Mouse (Mus musculus) limb, embryonic 15.5 days (tissue): ENCODE data around the gene Ccdc13. TPM values are rescaled to one million over a fixed set of nuclear protein-coding genes. Genes with fewer than 3 reads are reported as not detected.

Source experiments
- ATAC-seq: fragments of 200-750 bp; cut with Nextera tagmentation; 2 replicates; pipeline ENCODE4 v1.8.0; 2017; ENCODE audit warnings: low read depth, moderate TSS enrichment; ENCODE audit not compliant: insufficient number of reproducible peaks, low FRiP score, low TSS enrichment
- H3K27ac ChIP-seq: fragments of 300-500 bp; sonication (generic); 2 replicates; pipeline ENCODE4 v1.5.1; 2015; ENCODE audit warnings: moderate library complexity, mild to moderate bottlenecking, inconsistent platforms
- H3K27me3 ChIP-seq: fragments of 300-500 bp; sonication (generic); 2 replicates; pipeline ENCODE4 v1.6.1; 2015; ENCODE audit warnings: inconsistent platforms
- H3K36me3 ChIP-seq: fragments of 300-500 bp; sonication (generic); 2 replicates; pipeline ENCODE4 v1.6.1; 2015; ENCODE audit warnings: inconsistent platforms
- H3K4me1 ChIP-seq: fragments of 300-500 bp; sonication (generic); 2 replicates; pipeline ENCODE4 v1.6.1; 2015; ENCODE audit warnings: inconsistent platforms
- H3K4me2 ChIP-seq: fragments of 300-500 bp; sonication (generic); 2 replicates; pipeline ENCODE4 v1.6.1; 2015; ENCODE audit warnings: mild to moderate bottlenecking, inconsistent platforms
- H3K4me3 ChIP-seq: fragments of 300-500 bp; sonication (generic); 2 replicates; pipeline ENCODE4 v1.5.1; 2015; ENCODE audit warnings: mild to moderate bottlenecking, inconsistent platforms
- H3K9ac ChIP-seq: fragments of 300-500 bp; sonication (generic); 2 replicates; pipeline ENCODE4 v1.6.1; 2015; ENCODE audit warnings: inconsistent platforms
- H3K9me3 ChIP-seq: fragments of 300-500 bp; sonication (generic); 2 replicates; pipeline ENCODE4 v1.6.1; 2016; ENCODE audit warnings: inconsistent platforms
- WGBS: fragments of 180-500 bp; shearing (Covaris S2); methylation state at CpG from one replicate; pipeline ENCODE4 v1.1.7; 2015; 5-methylcytosine and 5-hydroxymethylcytosine counted together
- polyA plus RNA-seq: library from polyadenylated mRNA; unstranded; fragments of >200 nt; fragmentation: Nextera tagmentation; extraction: Ambion mirVana; gene quantifications from 2 replicates; pipeline ENCODE4 v1.2.1, GENCODE M21; 2015

Ccdc13 gene
- polyA plus RNA-seq, 1 experiment from 2014 or later, result 0.46 TPM

- Histone ChIP-seq H3K4me3 (no peak overlapping the region), H3K9ac (no peak overlapping the region), H3K9me3 (no peaks in the 10 kb centered on the region), H3K27ac (no peak overlapping the region), H3K4me1 (peaks cover 13% of the 10 kb centered on the region), H3K27me3 (no peaks in the 10 kb centered on the region), H3K36me3 (peaks cover 15% of the 10 kb centered on the region), H3K4me2 (no peak overlapping the region)
- no peak for ATAC-seq
- 91% methylated on average over 2 of the region's 2 CpGs for WGBS
Observed at GRCm38 (mm10) chr9:121842914-121843313, 3.7 kb upstream of the Ccdc13 start.

- WGBS, result 38% methylated on average over 7 of the region's 7 CpGs
- Histone ChIP-seq H3K36me3 (no peaks in the 10 kb centered on the region), H3K9me3 (no peaks in the 10 kb centered on the region), H3K27me3 (no peaks in the 10 kb centered on the region), H3K9ac (peak overlapping the region; percentile 39), H3K27ac (no peak overlapping the region), H3K4me2 (peak overlapping the region; percentile 82), H3K4me1 (peaks cover 11% of the 10 kb centered on the region), H3K4me3 (peak overlapping the region; percentile 53)
- no peak for ATAC-seq
Observed at GRCm38 (mm10) chr9:121839622-121839965, 333 bp upstream of the Ccdc13 start.

GRCm38 (mm10) chr9:121838008-121838407, 1.3 kb downstream of the Ccdc13 start:
- ATAC-seq, result 0 out of 2 replicates have a peak, but pooled peaks have one; percentile 11
- H3K9ac ChIP-seq, result no peak overlapping the region
- H3K4me2 ChIP-seq, result no peak overlapping the region
- H3K27me3 ChIP-seq, result no peaks in the 10 kb centered on the region
- no peaks in the 10 kb centered on the region for H3K36me3 ChIP-seq
- 90% methylated on average over 6 of the region's 6 CpGs for WGBS
- H3K9me3 ChIP-seq, result no peaks in the 10 kb centered on the region
- no peak overlapping the region for H3K27ac ChIP-seq
- H3K4me3 ChIP-seq, result no peak overlapping the region
- peaks cover 11% of the 10 kb centered on the region for H3K4me1 ChIP-seq

- ATAC-seq, result no peak
- 77% methylated on average over 11 of the region's 11 CpGs for WGBS
- Histone ChIP-seq H3K4me1 (peaks cover 7% of the 10 kb centered on the region), H3K9ac (no peak overlapping the region), H3K27me3 (no peaks in the 10 kb centered on the region), H3K9me3 (no peaks in the 10 kb centered on the region), H3K36me3 (no peaks in the 10 kb centered on the region), H3K27ac (no peak overlapping the region), H3K4me3 (no peak overlapping the region), H3K4me2 (no peak overlapping the region)
Observed at GRCm38 (mm10) chr9:121833825-121834224, 5.4 kb downstream of the Ccdc13 start.

- no peak overlapping the region for H3K4me2 ChIP-seq
- H3K9ac ChIP-seq, result no peak overlapping the region
- no peak for ATAC-seq
- H3K27me3 ChIP-seq, result no peaks in the 10 kb centered on the region
- no peaks in the 10 kb centered on the region for H3K9me3 ChIP-seq
- no peaks in the 10 kb centered on the region for H3K36me3 ChIP-seq
- H3K27ac ChIP-seq, result no peak overlapping the region
- 22% methylated on average over 6 of the region's 6 CpGs for WGBS
- H3K4me1 ChIP-seq, result peaks cover 4% of the 10 kb centered on the region; the same call in 1 of the 2 replicates
- H3K4me3 ChIP-seq, result no peak overlapping the region
Observed at GRCm38 (mm10) chr9:121830956-121831293, 8.3 kb downstream of the Ccdc13 start.

GRCm38 (mm10) chr9:121830243-121830955, 8.9 kb downstream of the Ccdc13 start:
- H3K4me3 ChIP-seq, result no peak overlapping the region
- no peak overlapping the region for H3K27ac ChIP-seq
- no peak overlapping the region for H3K4me2 ChIP-seq
- no peaks in the 10 kb centered on the region for H3K27me3 ChIP-seq
- H3K36me3 ChIP-seq, result no peaks in the 10 kb centered on the region
- no peaks in the 10 kb centered on the region for H3K9me3 ChIP-seq
- peaks cover 4% of the 10 kb centered on the region; the same call in 1 of the 2 replicates for H3K4me1 ChIP-seq
- no peak; the same call in 1 of the 2 replicates for ATAC-seq
- WGBS, result 80% methylated on average over 6 of the region's 6 CpGs
- H3K9ac ChIP-seq, result no peak overlapping the region

- Histone ChIP-seq H3K4me3 (no peak overlapping the region), H3K9me3 (no peaks in the 10 kb centered on the region), H3K36me3 (no peaks in the 10 kb centered on the region), H3K4me2 (no peak overlapping the region), H3K4me1 (peaks cover 4% of the 10 kb centered on the region; the same call in 1 of the 2 replicates), H3K27me3 (no peaks in the 10 kb centered on the region), H3K9ac (no peak overlapping the region), H3K27ac (no peak overlapping the region)
- no peak for ATAC-seq
- 54% methylated on average over 7 of the region's 7 CpGs for WGBS
Observed at GRCm38 (mm10) chr9:121829270-121829992, 9.8 kb downstream of the Ccdc13 start.

GRCm38 (mm10) chr9:121828314-121828713, 10.9 kb downstream of the Ccdc13 start:
- H3K36me3 ChIP-seq, result no peaks in the 10 kb centered on the region

GRCm38 (mm10) chr9:121826356-121826755, 12.9 kb downstream of the Ccdc13 start:
- H3K36me3 ChIP-seq, result no peaks in the 10 kb centered on the region
- H3K9me3 ChIP-seq, result no peaks in the 10 kb centered on the region
- no peak overlapping the region for H3K4me2 ChIP-seq
- no peak overlapping the region for H3K27ac ChIP-seq
- peaks cover 12% of the 10 kb centered on the region for H3K4me1 ChIP-seq
- H3K4me3 ChIP-seq, result no peak overlapping the region
- ATAC-seq, result no peak
- WGBS, result 88% methylated on average over 3 of the region's 3 CpGs
- H3K27me3 ChIP-seq, result no peaks in the 10 kb centered on the region
- H3K9ac ChIP-seq, result no peak overlapping the region

More at GRCm38 (mm10) chr9:121828314-121828713, 10.9 kb downstream of the Ccdc13 start:
- H3K4me2 ChIP-seq, result no peak overlapping the region
- no peak for ATAC-seq
- no peaks in the 10 kb centered on the region for H3K9me3 ChIP-seq
- WGBS, result 71% methylated on average over 6 of the region's 6 CpGs
- no peaks in the 10 kb centered on the region for H3K27me3 ChIP-seq
- peaks cover 4% of the 10 kb centered on the region; the same call in 1 of the 2 replicates for H3K4me1 ChIP-seq
- no peak overlapping the region for H3K9ac ChIP-seq
- no peak overlapping the region for H3K4me3 ChIP-seq
- H3K27ac ChIP-seq, result no peak overlapping the region

GRCm38 (mm10) chr9:121823991-121824390, 15.3 kb downstream of the Ccdc13 start:
- Histone ChIP-seq H3K9me3 (no peaks in the 10 kb centered on the region), H3K4me1 (peaks cover 24% of the 10 kb centered on the region), H3K36me3 (no peaks in the 10 kb centered on the region), H3K27me3 (no peaks in the 10 kb centered on the region), H3K9ac (no peak overlapping the region), H3K4me3 (no peak overlapping the region), H3K27ac (no peak overlapping the region), H3K4me2 (no peak overlapping the region)
- ATAC-seq, result no peak
- WGBS, result 78% methylated on average over 7 of the region's 7 CpGs

GRCm38 (mm10) chr9:121823051-121823450, 16.2 kb downstream of the Ccdc13 start:
- H3K9me3 ChIP-seq, result no peaks in the 10 kb centered on the region
- no peak overlapping the region for H3K4me2 ChIP-seq
- 0 out of 2 replicates have a peak overlapping the region, but pooled peaks have one; percentile 27 for H3K27ac ChIP-seq
- no peaks in the 10 kb centered on the region for H3K27me3 ChIP-seq
- H3K4me3 ChIP-seq, result no peak overlapping the region
- no peak overlapping the region for H3K9ac ChIP-seq
- H3K36me3 ChIP-seq, result no peaks in the 10 kb centered on the region
- no peak for ATAC-seq
- WGBS, result 64% methylated on average over 1 of the region's 1 CpGs
- peaks cover 26% of the 10 kb centered on the region for H3K4me1 ChIP-seq

GRCm38 (mm10) chr9:121822585-121822991, 16.7 kb downstream of the Ccdc13 start:
- 56% methylated on average over 6 of the region's 6 CpGs for WGBS
- Histone ChIP-seq H3K9me3 (no peaks in the 10 kb centered on the region), H3K4me3 (no peak overlapping the region), H3K27ac (0 out of 2 replicates have a peak overlapping the region, but pooled peaks have one; percentile 27), H3K9ac (no peak overlapping the region), H3K4me2 (no peak overlapping the region), H3K36me3 (no peaks in the 10 kb centered on the region), H3K27me3 (no peaks in the 10 kb centered on the region), H3K4me1 (peaks cover 26% of the 10 kb centered on the region)
- no peak for ATAC-seq
